Mouse (Mus musculus) kidney, adult 18-20 months (tissue): ENCODE measurements around the gene Hoxa13.

Experiments used
- DNase-seq: peaks from one replicate; pipeline ENCODE4 v3.0.0; 2021

Gene Hoxa13

DNA sequence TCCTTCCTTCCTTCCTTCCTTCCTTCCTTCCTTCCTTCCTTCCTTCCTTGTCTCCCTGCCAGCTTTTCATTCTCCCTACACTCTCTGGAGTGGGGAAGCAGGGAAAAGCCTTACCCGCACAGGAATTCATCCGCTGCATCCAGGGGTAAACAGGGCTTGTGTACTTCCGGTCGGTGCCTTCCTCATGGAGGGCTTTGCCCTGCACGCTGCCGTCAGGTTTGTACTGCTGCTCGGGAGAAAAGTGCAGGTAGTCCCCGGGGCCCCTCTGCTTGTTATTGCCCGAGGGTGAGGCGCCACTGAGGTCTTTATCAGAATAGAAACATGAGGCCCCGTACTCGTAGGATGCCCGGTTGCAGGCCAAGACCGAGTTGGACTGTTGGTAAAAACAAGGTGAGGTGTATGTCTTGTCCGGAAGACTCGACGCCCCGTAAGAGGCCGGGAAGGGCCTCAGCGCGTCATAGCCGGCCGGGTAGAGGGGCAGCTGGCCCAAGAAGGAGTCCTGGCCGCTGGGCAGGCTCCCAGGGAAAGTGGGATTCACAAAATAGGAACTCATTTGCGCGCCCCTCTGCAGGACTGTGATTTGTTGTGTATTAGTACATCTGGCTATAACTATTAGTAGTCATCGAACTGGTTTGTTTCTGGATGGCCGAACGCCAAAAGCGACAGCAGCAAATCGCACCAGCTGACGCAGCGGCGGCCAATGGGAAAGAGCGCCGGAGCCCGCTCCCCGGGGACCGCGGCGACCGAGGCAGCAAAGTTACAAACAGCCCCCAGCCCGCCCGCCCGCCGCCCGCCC lies 52.4 kb downstream of the Hoxa13 start, which contains the start of gene Hoxa6:
Hoxa6 (minus strand) TSS at position 651 of the 796 bp plus-strand sequence.
- DNase-seq: peak; percentile 80
